Mouse (Mus musculus): ENCODE measurements at regions not wholly inside any gene's neighbourhood (a gene's known extent, or its start where the extent isn't known, plus 50 kb on each side); places are given as distances from the start of the nearest gene placed in this dataset.

GRCm38 (mm10) chr15:86566111-86566510 is 351.9 kb downstream of the Tbc1d22a start:
- DNase-seq = no peak

DNA sequence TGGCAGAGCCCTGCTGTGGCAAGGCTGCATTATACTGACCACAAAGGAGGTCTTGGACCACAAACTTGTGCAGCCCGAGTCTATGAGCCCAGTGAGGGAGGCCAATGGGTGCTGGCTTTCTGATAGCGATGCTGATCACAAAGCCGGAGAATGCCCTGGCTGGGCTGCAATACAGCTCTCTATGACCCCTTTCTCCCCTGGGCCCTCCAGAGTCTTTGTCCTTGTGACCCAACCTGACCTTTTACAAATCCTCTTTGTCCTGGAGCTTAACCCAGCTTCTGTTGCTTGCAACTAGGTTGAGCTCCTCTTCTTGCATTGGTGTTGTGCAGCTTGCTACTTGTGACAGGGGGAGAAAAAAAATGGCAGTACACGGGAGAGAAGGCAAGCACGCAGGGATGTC is 360.1 kb downstream of the Tbc1d22a start:
- no peak for DNase-seq

GRCm38 (mm10) chr15:86576666-86577065 is 362.4 kb downstream of the Tbc1d22a start:
- DNase-seq = no peak

DNA sequence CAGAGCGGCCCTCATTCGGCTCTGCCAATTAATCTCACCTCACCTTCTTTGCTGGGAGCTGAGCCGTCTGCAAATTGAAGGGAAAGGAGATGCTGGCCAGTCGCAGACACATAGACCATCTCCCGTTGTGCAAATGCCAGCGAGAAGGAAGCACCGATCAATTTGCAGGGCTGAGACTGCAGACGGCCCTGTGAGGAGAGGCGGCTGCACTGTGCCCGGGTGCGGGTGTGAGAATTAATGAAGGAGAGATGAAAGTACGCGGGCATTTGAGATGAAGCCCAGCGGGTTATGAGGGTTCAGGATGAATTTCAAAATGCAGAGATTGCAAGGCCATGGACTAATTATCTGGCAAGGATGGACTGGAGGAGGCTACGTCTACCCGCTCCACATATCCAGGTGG is 364.4 kb downstream of the Tbc1d22a start:
- DNase-seq = no peak

DNA sequence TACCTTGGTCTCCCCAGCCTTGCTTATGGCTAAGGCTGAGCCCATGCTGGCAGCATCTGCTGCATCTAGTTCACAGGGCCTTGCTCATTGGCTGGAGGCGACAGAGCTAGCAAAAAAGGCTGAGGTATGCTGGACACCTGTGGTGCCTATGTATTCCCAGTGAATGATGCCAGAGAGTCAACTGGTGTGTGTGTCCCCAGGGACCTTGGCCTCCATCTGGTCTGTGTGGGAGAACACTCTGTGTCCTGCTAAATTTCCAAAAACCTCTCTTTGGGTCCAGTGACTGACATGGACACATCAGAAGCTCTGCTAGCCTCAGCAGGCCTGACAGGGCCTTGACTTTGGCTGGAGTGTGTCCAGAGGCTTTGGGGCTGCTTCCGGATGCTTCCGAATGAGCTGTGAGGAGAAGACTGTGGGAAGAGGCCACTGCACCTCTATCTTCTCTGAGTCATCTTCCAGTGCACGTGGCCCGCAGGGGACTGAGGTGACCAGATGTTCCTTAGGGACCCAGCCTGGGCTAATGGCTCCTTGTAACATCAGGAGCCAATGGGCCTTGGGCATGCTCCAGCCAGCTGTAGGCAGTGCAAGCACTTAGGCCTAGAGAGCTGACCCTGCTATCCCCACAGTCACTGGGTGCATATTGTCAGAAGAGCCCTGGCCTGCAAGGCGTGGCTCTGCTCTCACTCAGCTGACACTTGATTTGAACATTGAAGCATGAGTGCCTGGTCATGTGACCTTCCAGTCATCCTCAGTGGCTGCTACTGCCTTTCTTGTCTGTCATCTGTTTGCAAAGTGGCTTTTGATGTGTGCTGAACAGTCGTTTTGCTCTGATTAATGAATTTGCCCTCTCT is 368.2 kb downstream of the Tbc1d22a start:
- peak; percentile 9 for DNase-seq

GRCm38 (mm10) chr15:86585716-86586115 is 371.5 kb downstream of the Tbc1d22a start:
- no peak for DNase-seq

DNA sequence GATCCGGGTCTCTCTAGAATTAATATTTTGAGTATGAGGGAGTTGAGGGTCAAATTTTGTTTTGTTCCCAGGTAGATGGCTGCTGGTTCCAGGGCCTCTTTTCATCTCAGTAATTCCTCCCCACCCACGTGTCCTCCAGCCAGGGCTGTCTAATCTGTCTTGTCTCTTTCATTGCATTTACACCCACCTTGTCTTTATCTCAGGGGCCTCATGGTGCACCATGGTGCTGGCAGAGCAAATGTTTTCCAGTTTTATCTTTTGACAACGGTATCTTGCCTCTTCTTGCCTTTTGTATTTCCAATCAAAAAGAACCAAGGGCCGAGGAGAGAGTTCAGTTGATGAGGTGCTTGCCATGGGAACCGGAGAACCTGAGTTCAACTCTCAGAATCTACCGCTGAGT is 372.9 kb downstream of the Tbc1d22a start:
- DNase-seq = no peak

DNA sequence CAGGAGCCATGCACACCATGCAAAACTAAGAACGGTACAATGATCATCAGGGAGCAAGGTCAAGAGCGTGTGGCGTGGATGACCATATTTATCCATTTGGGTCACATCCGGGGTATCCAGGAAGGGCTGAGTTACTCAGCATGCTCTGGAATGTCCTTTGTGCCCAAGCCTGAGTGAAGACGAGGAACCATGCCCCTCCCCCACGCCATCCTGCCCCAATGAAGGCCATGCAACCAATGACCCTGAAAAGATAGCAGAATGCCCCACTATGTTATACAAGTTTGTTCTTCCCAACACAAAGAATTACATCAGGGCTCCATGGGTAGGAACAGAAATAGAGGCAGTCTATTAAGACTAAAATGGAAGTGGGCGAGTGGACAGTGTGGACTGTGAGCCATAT is 375.8 kb downstream of the Tbc1d22a start:
- no peak for DNase-seq

GRCm38 (mm10) chr15:86590896-86591295 is 376.6 kb downstream of the Tbc1d22a start:
- no peak for DNase-seq

DNA sequence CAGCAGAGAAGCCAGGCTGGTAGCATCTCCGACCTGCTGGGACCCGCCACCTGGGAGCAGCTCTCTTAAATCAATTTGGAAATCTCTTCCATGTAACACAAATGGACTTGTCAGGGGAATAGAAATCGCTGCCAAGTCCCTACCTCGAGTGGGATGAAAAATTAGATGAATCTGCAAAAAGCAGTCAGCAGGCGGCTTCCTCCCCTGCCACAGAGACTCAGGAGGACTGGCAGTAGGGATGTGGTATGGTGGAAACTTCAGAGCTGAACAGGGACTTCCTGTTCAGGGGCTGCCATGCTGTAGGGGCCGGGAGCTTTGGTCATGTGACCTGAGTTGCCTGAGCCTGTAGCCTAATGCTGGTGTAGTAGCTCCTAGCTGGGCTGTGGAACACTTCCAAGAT is 379.1 kb downstream of the Tbc1d22a start:
- DNase-seq = no peak

GRCm38 (mm10) chr15:86606411-86606810 is 392.2 kb downstream of the Tbc1d22a start:
- DNase-seq = no peak

- DNase-seq = no peak
Observed at GRCm38 (mm10) chr15:86609692-86610091, 395.4 kb downstream of the Tbc1d22a start.

GRCm38 (mm10) chr15:86631376-86631775 is 417.1 kb downstream of the Tbc1d22a start:
- no peak for DNase-seq

GRCm38 (mm10) chr15:86645244-86645643 is 431.0 kb downstream of the Tbc1d22a start:
- DNase-seq = no peak

GRCm38 (mm10) chr15:86648131-86648530 is 433.9 kb downstream of the Tbc1d22a start:
- no peak for DNase-seq

GRCm38 (mm10) chr15:86673096-86673520 is 458.8 kb downstream of the Tbc1d22a start:
- no peak for DNase-seq

GRCm38 (mm10) chr15:86677016-86677415 is 462.8 kb downstream of the Tbc1d22a start:
- DNase-seq = no peak

GRCm38 (mm10) chr15:86683081-86683480 is 468.8 kb downstream of the Tbc1d22a start:
- no peak for DNase-seq

DNA sequence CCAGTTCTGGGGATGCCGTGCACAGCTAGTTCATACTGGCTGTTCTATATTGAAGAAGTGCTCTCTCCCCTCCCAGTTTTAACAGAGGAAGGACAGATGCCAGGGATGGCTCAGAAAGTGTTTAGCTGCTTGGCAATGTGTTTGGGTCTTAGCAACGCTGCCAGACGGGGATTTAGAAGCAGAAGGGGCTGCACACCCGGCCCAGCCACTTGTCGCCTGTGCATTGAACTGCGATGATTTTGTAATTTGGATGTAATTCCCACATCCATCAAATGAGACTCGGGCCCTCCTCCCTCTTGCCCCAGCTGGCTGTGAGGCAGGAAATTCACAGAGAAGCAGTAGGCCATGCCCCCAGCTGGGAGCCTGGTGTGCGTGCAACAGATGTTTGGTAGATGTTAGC is 475.4 kb downstream of the Tbc1d22a start:
- DNase-seq = no peak

GRCm38 (mm10) chr15:86696806-86697205 is 482.5 kb downstream of the Tbc1d22a start:
- DNase-seq = peak; percentile 1

DNA sequence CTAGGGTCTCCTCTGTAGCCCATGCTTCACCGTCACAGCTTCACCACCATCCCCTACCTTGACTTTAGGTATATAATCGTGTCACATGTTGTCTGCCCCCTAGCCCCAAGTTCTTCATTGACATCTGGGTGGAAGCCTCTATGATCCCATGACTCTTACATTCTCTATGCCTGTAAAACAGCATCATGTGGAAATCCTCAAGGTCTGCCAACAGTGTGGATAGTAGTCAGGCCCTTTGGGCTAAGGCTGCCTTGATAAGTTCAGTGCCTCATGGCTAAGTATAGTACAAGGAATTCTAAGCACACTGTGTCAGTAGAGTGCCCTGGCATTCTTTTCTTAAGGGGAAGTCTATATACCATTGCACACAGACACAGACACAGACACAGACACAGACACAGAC is 496.2 kb downstream of the Tbc1d22a start:
- no peak for DNase-seq

GRCm38 (mm10) chr15:86718376-86718775 is 504.1 kb downstream of the Tbc1d22a start:
- no peak for DNase-seq

DNA sequence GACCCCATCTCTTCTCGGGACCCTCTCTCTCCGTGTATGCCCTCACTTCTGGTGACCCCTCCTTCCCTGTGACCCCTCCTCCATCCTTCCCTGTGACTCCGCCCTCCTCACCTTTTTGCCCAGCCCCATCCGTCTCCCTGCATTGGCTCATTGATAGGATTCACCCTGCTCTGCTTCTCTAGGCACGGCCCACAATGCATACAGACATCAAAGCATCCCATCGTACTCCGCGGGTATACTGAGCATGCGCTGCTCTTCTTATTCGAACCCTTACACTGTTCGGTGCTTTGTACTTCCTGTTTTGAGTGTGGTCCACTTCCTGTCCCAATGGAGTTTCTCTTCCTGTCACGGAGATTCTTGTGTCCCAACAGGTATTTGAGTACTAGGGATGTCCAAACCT is 504.8 kb downstream of the Tbc1d22a start:
- no peak for DNase-seq

DNA sequence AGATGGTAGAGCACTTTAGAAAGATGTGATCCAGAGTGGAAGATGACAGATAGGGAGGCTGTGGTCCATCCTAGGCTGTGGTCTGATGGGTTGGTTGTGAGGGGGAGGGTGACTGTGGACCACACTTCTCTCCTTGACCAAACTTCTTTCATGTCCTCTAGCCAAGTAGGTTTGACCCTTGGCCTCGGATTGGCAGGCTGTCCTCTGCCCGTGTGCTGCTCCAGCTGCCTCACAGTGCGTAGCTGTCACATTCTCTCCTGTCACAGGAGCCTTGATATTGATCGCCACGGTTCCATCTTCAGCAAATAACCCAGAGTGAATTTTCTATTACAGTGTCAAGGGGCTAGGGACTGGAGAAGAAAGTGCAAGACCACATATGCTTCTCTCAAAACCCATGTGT is 506.9 kb downstream of the Tbc1d22a start:
- DNase-seq = no peak

DNA sequence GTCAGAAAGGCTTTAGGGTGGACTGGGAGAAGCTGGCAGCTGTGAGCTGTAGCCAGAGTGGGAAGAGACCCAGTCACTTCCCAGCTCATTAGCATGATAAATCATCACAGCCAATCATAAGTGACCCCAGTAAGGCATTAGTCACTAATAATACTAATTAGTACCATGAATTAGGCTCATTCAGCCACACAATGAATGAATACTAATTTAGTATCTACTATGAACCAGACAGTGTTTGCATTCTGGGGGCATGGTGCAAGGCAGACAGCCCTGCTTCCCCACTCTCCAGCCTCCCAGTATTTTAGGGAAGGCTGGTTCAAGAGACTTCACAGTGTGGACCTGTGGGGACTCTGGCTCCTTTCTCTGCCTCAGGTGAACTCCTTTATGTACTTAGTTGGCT is 523.7 kb downstream of the Tbc1d22a start:
- DNase-seq = no peak
